Mouse (Mus musculus): ENCODE measurements at regions not wholly inside any gene's neighbourhood (a gene's known extent, or its start where the extent isn't known, plus 50 kb on each side); places are given as distances from the start of the nearest gene placed in this dataset.

- no peaks in the 10 kb centered on the region for H3K9me3 ChIP-seq (ENCODE audit: control insufficient read depth, low read length)
- 69% methylated on average over 4 of the region's 4 CpGs for WGBS
- ATAC-seq = no peak
- H3K4me2 ChIP-seq (ENCODE audit: low read length) = no peak overlapping the region
- no peak overlapping the region for H3K9ac ChIP-seq (ENCODE audit: low read depth, low read length)
- H3K4me3 ChIP-seq (ENCODE audit: low read length) = no peak overlapping the region
- H3K4me1 ChIP-seq (ENCODE audit: control insufficient read depth, insufficient read depth, low read depth, low read length) = no peaks in the 10 kb centered on the region
- H3K27me3 ChIP-seq (replicated peaks; ENCODE audit: control insufficient read depth, insufficient read depth, low read length) = no peaks in the 10 kb centered on the region
- H3K36me3 ChIP-seq (ENCODE audit: control insufficient read depth, insufficient read depth, low read length) = no peaks in the 10 kb centered on the region
- H3K27ac ChIP-seq (ENCODE audit: low read depth, low read length) = no peak overlapping the region
Observed at GRCm38 (mm10) chrX:158656188-158656587, 553.9 kb upstream of the Rps6ka3 start.

- no peaks in the 10 kb centered on the region for H3K9me3 ChIP-seq (ENCODE audit: control insufficient read depth, low read length)
- no peak for ATAC-seq
- H3K27ac ChIP-seq (ENCODE audit: low read depth, low read length) = no peak overlapping the region
- no peak overlapping the region for H3K4me2 ChIP-seq (ENCODE audit: low read length)
- H3K36me3 ChIP-seq (ENCODE audit: control insufficient read depth, insufficient read depth, low read length) = no peaks in the 10 kb centered on the region
- WGBS = 73% methylated on average over 1 of the region's 1 CpGs
- no peak overlapping the region for H3K4me3 ChIP-seq (ENCODE audit: low read length)
- H3K4me1 ChIP-seq (ENCODE audit: control insufficient read depth, insufficient read depth, low read depth, low read length) = no peaks in the 10 kb centered on the region
- no peak overlapping the region for H3K9ac ChIP-seq (ENCODE audit: low read depth, low read length)
- H3K27me3 ChIP-seq (replicated peaks; ENCODE audit: control insufficient read depth, insufficient read depth, low read length) = no peaks in the 10 kb centered on the region
Observed at GRCm38 (mm10) chrX:158694191-158694590, 515.9 kb upstream of the Rps6ka3 start.

GRCm38 (mm10) chrX:158703411-158703810 is 506.7 kb upstream of the Rps6ka3 start:
- no peak overlapping the region for H3K4me2 ChIP-seq (ENCODE audit: low read length)
- 67% methylated on average over 3 of the region's 3 CpGs for WGBS
- no peaks in the 10 kb centered on the region for H3K36me3 ChIP-seq (ENCODE audit: control insufficient read depth, insufficient read depth, low read length)
- no peaks in the 10 kb centered on the region for H3K4me1 ChIP-seq (ENCODE audit: control insufficient read depth, insufficient read depth, low read depth, low read length)
- no peaks in the 10 kb centered on the region for H3K9me3 ChIP-seq (ENCODE audit: control insufficient read depth, low read length)
- no peak for ATAC-seq
- no peak overlapping the region for H3K27ac ChIP-seq (ENCODE audit: low read depth, low read length)
- no peak overlapping the region for H3K4me3 ChIP-seq (ENCODE audit: low read length)
- H3K9ac ChIP-seq (ENCODE audit: low read depth, low read length) = no peak overlapping the region
- H3K27me3 ChIP-seq (replicated peaks; ENCODE audit: control insufficient read depth, insufficient read depth, low read length) = no peaks in the 10 kb centered on the region

- H3K36me3 ChIP-seq (ENCODE audit: control insufficient read depth, insufficient read depth, low read length) = no peaks in the 10 kb centered on the region
- WGBS = 73% methylated on average over 3 of the region's 3 CpGs
- H3K27me3 ChIP-seq (replicated peaks; ENCODE audit: control insufficient read depth, insufficient read depth, low read length) = no peaks in the 10 kb centered on the region
- H3K4me2 ChIP-seq (ENCODE audit: low read length) = no peak overlapping the region
- no peak overlapping the region for H3K27ac ChIP-seq (ENCODE audit: low read depth, low read length)
- no peaks in the 10 kb centered on the region for H3K9me3 ChIP-seq (ENCODE audit: control insufficient read depth, low read length)
- H3K4me3 ChIP-seq (ENCODE audit: low read length) = no peak overlapping the region
- no peaks in the 10 kb centered on the region for H3K4me1 ChIP-seq (ENCODE audit: control insufficient read depth, insufficient read depth, low read depth, low read length)
- H3K9ac ChIP-seq (ENCODE audit: low read depth, low read length) = no peak overlapping the region
- ATAC-seq = no peak
Observed at GRCm38 (mm10) chrX:158709811-158710210, 500.3 kb upstream of the Rps6ka3 start.

- Histone ChIP-seq H3K36me3 (ENCODE audit: control insufficient read depth, insufficient read depth, low read length) (no peaks in the 10 kb centered on the region), H3K9ac (ENCODE audit: low read depth, low read length) (no peak overlapping the region), H3K9me3 (ENCODE audit: control insufficient read depth, low read length) (no peaks in the 10 kb centered on the region), H3K27ac (ENCODE audit: low read depth, low read length) (no peak overlapping the region), H3K4me2 (ENCODE audit: low read length) (no peak overlapping the region), H3K4me1 (ENCODE audit: control insufficient read depth, insufficient read depth, low read depth, low read length) (no peaks in the 10 kb centered on the region), H3K4me3 (ENCODE audit: low read length) (no peak overlapping the region), H3K27me3 (replicated peaks; ENCODE audit: control insufficient read depth, insufficient read depth, low read length) (no peaks in the 10 kb centered on the region)
- 55% methylated on average over 3 of the region's 3 CpGs for WGBS
- peak; percentile 63 for ATAC-seq
Observed at GRCm38 (mm10) chrX:158744738-158745137, 465.4 kb upstream of the Rps6ka3 start.

- no peaks in the 10 kb centered on the region for H3K27me3 ChIP-seq (replicated peaks; ENCODE audit: control insufficient read depth, insufficient read depth, low read length)
- no peak overlapping the region for H3K27ac ChIP-seq (ENCODE audit: low read depth, low read length)
- H3K4me3 ChIP-seq (ENCODE audit: low read length) = no peak overlapping the region
- ATAC-seq = no peak
- WGBS = 65% methylated on average over 3 of the region's 3 CpGs
- H3K9ac ChIP-seq (ENCODE audit: low read depth, low read length) = no peak overlapping the region
- H3K36me3 ChIP-seq (ENCODE audit: control insufficient read depth, insufficient read depth, low read length) = no peaks in the 10 kb centered on the region
- no peak overlapping the region for H3K4me2 ChIP-seq (ENCODE audit: low read length)
- no peaks in the 10 kb centered on the region for H3K4me1 ChIP-seq (ENCODE audit: control insufficient read depth, insufficient read depth, low read depth, low read length)
- H3K9me3 ChIP-seq (ENCODE audit: control insufficient read depth, low read length) = no peaks in the 10 kb centered on the region
Observed at GRCm38 (mm10) chrX:158745766-158746541, 464.2 kb upstream of the Rps6ka3 start.
